Mouse (Mus musculus) C2C12 (cell line): Measurements from ENCODE around the gene Tnfsf10. TPM values are rescaled to one million over a fixed set of nuclear protein-coding genes. Genes with fewer than 3 reads are reported as not detected.
A peak's percentile ranks its signal among the peaks of the same experiment; 100 is the strongest.
"Not testable (repeated sequence)": the region's sequence is repeated elsewhere in the genome, so short reads cannot be mapped to it uniquely, and the experiment has no call there.

Source experiments
- H3K27me3 ChIP-seq: one replicate; pipeline ENCODE4 v1.6.1; 2011; ENCODE audit not compliant: control insufficient read depth, insufficient read depth, insufficient read length
- H3K36me3 ChIP-seq: one replicate; pipeline ENCODE4 v1.6.1; 2011; ENCODE audit not compliant: control insufficient read depth, insufficient read depth
- H3K4me3 ChIP-seq: one replicate; pipeline ENCODE4 v1.5.1; 2011; ENCODE audit warnings: mild to moderate bottlenecking, control low read depth; ENCODE audit not compliant: poor library complexity, insufficient read depth, severe bottlenecking
- H3K79me2 ChIP-seq: one replicate; pipeline ENCODE4 v1.6.1; 2011; ENCODE audit not compliant: control insufficient read depth, insufficient read depth
- H3K79me3 ChIP-seq: one replicate; pipeline ENCODE4 v1.6.1; 2011; ENCODE audit warnings: low read depth, control low read depth
- H3ac ChIP-seq: one replicate; pipeline ENCODE3; 2011; ENCODE audit warnings: low read depth; ENCODE audit not compliant: control insufficient read depth, insufficient read length
- CEBPB ChIP-seq: IDR thresholded peaks from one replicate; pipeline ENCODE4 v1.6.1; 2011; ENCODE audit warnings: low read depth, mild to moderate bottlenecking, control low read depth, moderate library complexity
- CTCF ChIP-seq: IDR thresholded peaks from one replicate; pipeline ENCODE4 v1.5.1; 2011; ENCODE audit not compliant: control insufficient read depth, insufficient read depth, insufficient read length
- FOSL1 ChIP-seq: IDR thresholded peaks from one replicate; pipeline ENCODE4 v1.8.0; 2011; ENCODE audit warnings: mild to moderate bottlenecking, low read length; ENCODE audit not compliant: poor library complexity, insufficient read depth, severe bottlenecking
- MAX ChIP-seq: IDR thresholded peaks from one replicate; pipeline ENCODE4 v1.6.1; 2011; ENCODE audit warnings: mild to moderate bottlenecking, control low read depth
- MYOD1 ChIP-seq: IDR thresholded peaks from one replicate; pipeline ENCODE4 v1.6.1; 2011; ENCODE audit warnings: low read depth; ENCODE audit not compliant: control insufficient read depth, insufficient read length
- MYOG ChIP-seq: IDR thresholded peaks from one replicate; pipeline ENCODE4 v1.6.1; 2011; ENCODE audit not compliant: control insufficient read depth, insufficient read length; ENCODE audit errors: extremely low read depth
- USF1 ChIP-seq: IDR thresholded peaks from one replicate; pipeline ENCODE4 v1.6.1; 2011; ENCODE audit warnings: low read depth, mild to moderate bottlenecking, control low read depth, moderate library complexity
- polyA plus RNA-seq: library from polyadenylated mRNA; unstranded; fragments of >200 nt; fragmentation: generic; extraction: Trizol; gene quantifications from one replicate; pipeline ENCODE4 v1.2.1, GENCODE M21; 2012; ENCODE audit warnings: missing spikeins

Tnfsf10 gene
- polyA plus RNA-seq, 1 experiment = not detected

- H3ac ChIP-seq = no peak overlapping the region
- TF ChIP-seq CEBPB (no peak), MYOD1 (no peak), MAX (no peak), CTCF (no peak), USF1 (no peak), MYOG (no peak), FOSL1 (no peak)
- H3K4me3 ChIP-seq = no peak overlapping the region
- H3K79me2 ChIP-seq = no peaks in the 10 kb centered on the region
- H3K27me3 ChIP-seq = peaks cover 3% of the 10 kb centered on the region
- no peaks in the 10 kb centered on the region for H3K36me3 ChIP-seq
- no peaks in the 10 kb centered on the region for H3K79me3 ChIP-seq
Measured at GRCm38 (mm10) chr3:27272926-27273745, 43.7 kb upstream of the Tnfsf10 start.

- H3K79me3 ChIP-seq, H3ac ChIP-seq, H3K4me3 ChIP-seq, H3K79me2 ChIP-seq, H3K27me3 ChIP-seq, H3K36me3 ChIP-seq: not testable (repeated sequence)
Measured at GRCm38 (mm10) chr3:27279286-27279925, 37.4 kb upstream of the Tnfsf10 start.

GRCm38 (mm10) chr3:27280280-27280749 lies 36.5 kb upstream of the Tnfsf10 start:
- Histone ChIP-seq H3K4me3 (no peak overlapping the region), H3K79me2 (no peaks in the 10 kb centered on the region), H3K79me3 (no peaks in the 10 kb centered on the region), H3K27me3 (no peaks in the 10 kb centered on the region), H3ac (no peak overlapping the region), H3K36me3 (no peaks in the 10 kb centered on the region)
- TF ChIP-seq MYOD1 (no peak), MAX (no peak), CTCF (no peak), USF1 (peak; percentile 47)

GRCm38 (mm10) chr3:27283071-27283713 lies 33.6 kb upstream of the Tnfsf10 start:
- Histone ChIP-seq H3K79me3 (no peaks in the 10 kb centered on the region), H3ac (no peak overlapping the region), H3K36me3 (no peaks in the 10 kb centered on the region), H3K27me3 (no peaks in the 10 kb centered on the region), H3K79me2 (no peaks in the 10 kb centered on the region), H3K4me3 (no peak overlapping the region)
- TF ChIP-seq CEBPB = no peak
- no peak for TF ChIP-seq USF1
- TF ChIP-seq CTCF = no peak
- TF ChIP-seq MYOD1 = no peak
- TF ChIP-seq MAX = no peak
- no peak for TF ChIP-seq MYOG
- no peak for TF ChIP-seq FOSL1

- H3K79me3 ChIP-seq = no peaks in the 10 kb centered on the region
- no peaks in the 10 kb centered on the region for H3K36me3 ChIP-seq
- H3K27me3 ChIP-seq = no peaks in the 10 kb centered on the region
- no peak overlapping the region for H3K4me3 ChIP-seq
- no peak for TF ChIP-seq FOSL1
- no peak for TF ChIP-seq MYOG
- TF ChIP-seq MAX = no peak
- no peaks in the 10 kb centered on the region for H3K79me2 ChIP-seq
- H3ac ChIP-seq = no peak overlapping the region
Measured at GRCm38 (mm10) chr3:27283796-27284195, 33.0 kb upstream of the Tnfsf10 start.

GRCm38 (mm10) chr3:27284227-27284626 lies 32.6 kb upstream of the Tnfsf10 start:
- no peaks in the 10 kb centered on the region for H3K79me2 ChIP-seq
- no peaks in the 10 kb centered on the region for H3K27me3 ChIP-seq
- no peak overlapping the region for H3ac ChIP-seq
- no peaks in the 10 kb centered on the region for H3K36me3 ChIP-seq
- H3K4me3 ChIP-seq = no peak overlapping the region
- H3K79me3 ChIP-seq = no peaks in the 10 kb centered on the region
- TF ChIP-seq MYOG (no peak), CTCF (no peak), USF1 (no peak), CEBPB (no peak), FOSL1 (no peak), MAX (no peak), MYOD1 (no peak)
